Mouse (Mus musculus): Measurements from ENCODE around the gene Asb6. TPM values are rescaled to one million over a fixed set of nuclear protein-coding genes. Genes with fewer than 3 reads are reported as not detected.

Asb6 gene
- total and polyA plus RNA-seq, 3 experiments: 21.9 to 30.0 (median 23.7) TPM

GRCm38 (mm10) chr2:30775955-30776354 lies 54.2 kb downstream of the Asb6 start:
- H3K9me3 ChIP-seq (replicated peaks; ENCODE audit: low read length): no peaks in the 10 kb centered on the region
- peaks cover 14% of the 10 kb centered on the region for H3K27me3 ChIP-seq (replicated peaks)
- in situ Hi-C loops (cut with MboI; ENCODE audit: low pct_ligation_motif_present, low pct_unique_long_range_greater_than_20kb, low sequenced_read_pairs): no loop called here
- H3K4me3 ChIP-seq (replicated peaks in 1 of 3; ENCODE audit: low read depth in 2 of 3, low read length in 2 of 3, poor library complexity in 1 of 3): no peak overlapping the region
- no peak for DNase-seq (ENCODE audit: extremely low read depth)
- H3K4me2 ChIP-seq (ENCODE audit: insufficient read depth, low read depth, poor library complexity, severe bottlenecking): no peak overlapping the region
- H3K27ac ChIP-seq (ENCODE audit: insufficient read depth, low read depth): no peak overlapping the region
- TF ChIP-seq SMC3 (IDR thresholded peaks at IDR 0.05; ENCODE audit: low read depth, low read length): peak; percentile 4; the same call in 1 of the 2 replicates
- TF ChIP-seq RAD21 (IDR thresholded peaks at IDR 0.05; ENCODE audit: low read depth, low read length): peak; percentile 33
- TF ChIP-seq CTCF (conservative IDR thresholded peaks at IDR 0.05 in 1 of 2, IDR thresholded peaks at IDR 0.05 in 1 of 2; ENCODE audit: low read depth in 2 of 2, low read length in 2 of 2): peak; percentile 27 to 43; a peak in 3 of 4 replicates
- TF ChIP-seq MEF2A (IDR thresholded peaks at IDR 0.05; ENCODE audit: borderline replicate concordance, low read depth, low read length): no peak
- peaks cover 8 to 53% of the 10 kb centered on the region in 2 experiments; a peak in 3 of 4 replicates for H3K4me1 ChIP-seq (ENCODE audit: control insufficient read depth in 1 of 2, insufficient read depth in 2 of 2)
- no peaks in the 10 kb centered on the region for H3K36me3 ChIP-seq (replicated peaks in 1 of 2; ENCODE audit: control insufficient read depth in 1 of 2, insufficient read depth in 1 of 2, low read length in 1 of 2)
- dilution Hi-C loops (cut with MboI; ENCODE audit: extremely low pct_ligation_motif_present, extremely low pct_unique_long_range_greater_than_20kb, low sequenced_read_pairs): no loop called here
- no peaks in the 10 kb centered on the region for H3K79me2 ChIP-seq (replicated peaks; ENCODE audit: control insufficient read depth, extremely low read depth, insufficient read depth, poor library complexity, severe bottlenecking)
- H3K9ac ChIP-seq (ENCODE audit: insufficient read depth, low read depth): no peak overlapping the region

GRCm38 (mm10) chr2:30773313-30774005 lies 56.7 kb downstream of the Asb6 start:
- Histone ChIP-seq H3K27ac (ENCODE audit: insufficient read depth, low read depth) (no peak overlapping the region), H3K36me3 (replicated peaks in 1 of 2; ENCODE audit: control insufficient read depth in 1 of 2, insufficient read depth in 1 of 2, low read length in 1 of 2) (no peaks in the 10 kb centered on the region), H3K4me3 (replicated peaks in 1 of 3; ENCODE audit: low read depth in 2 of 3, low read length in 2 of 3, poor library complexity in 1 of 3) (no peak overlapping the region), H3K79me2 (replicated peaks; ENCODE audit: control insufficient read depth, extremely low read depth, insufficient read depth, poor library complexity, severe bottlenecking) (no peaks in the 10 kb centered on the region), H3K9me3 (replicated peaks; ENCODE audit: low read length) (no peaks in the 10 kb centered on the region), H3K9ac (ENCODE audit: insufficient read depth, low read depth) (no peak overlapping the region), H3K4me2 (ENCODE audit: insufficient read depth, low read depth, poor library complexity, severe bottlenecking) (no peak overlapping the region), H3K4me1 (ENCODE audit: control insufficient read depth in 1 of 2, insufficient read depth in 2 of 2) (peaks cover 14 to 62% of the 10 kb centered on the region in 2 experiments), H3K27me3 (replicated peaks) (peaks cover 14% of the 10 kb centered on the region)
- TF ChIP-seq MYC (IDR thresholded peaks at IDR 0.05; ENCODE audit: low read depth, low read length) (no peak), RCOR1 (conservative IDR thresholded peaks at IDR 0.05; ENCODE audit: low read depth, low read length) (no peak), TBP (conservative IDR thresholded peaks at IDR 0.05; ENCODE audit: low read depth, low read length) (no peak), USF2 (conservative IDR thresholded peaks at IDR 0.05; ENCODE audit: low read depth, low read length) (no peak), SIN3A (IDR thresholded peaks at IDR 0.05; ENCODE audit: low read length) (no peak), RAD21 (IDR thresholded peaks at IDR 0.05; ENCODE audit: low read depth, low read length) (no peak)
- in situ Hi-C loops (cut with MboI; ENCODE audit: low pct_ligation_motif_present, low pct_unique_long_range_greater_than_20kb, low sequenced_read_pairs): no loop called here
- dilution Hi-C loops (cut with MboI; ENCODE audit: extremely low pct_ligation_motif_present, extremely low pct_unique_long_range_greater_than_20kb, low sequenced_read_pairs): no loop called here
- DNase-seq (ENCODE audit: extremely low read depth): no peak

Other genes starting within 250 kb of the Asb6 start
- gene Cstad, start 235.3 kb downstream of the Asb6 start, total RNA-seq (2012; rRNA removed): 0.51 TPM in 1 of 2 replicates, not detected in the other
- gene Cstad, start 235.3 kb downstream of the Asb6 start, total RNA-seq (2014; rRNA removed): not detected in 2 replicates
- 0.29 TPM in 1 of 2 replicates, not detected in the other for gene Cstad, start 235.3 kb downstream of the Asb6 start, polyA plus RNA-seq (2012; ENCODE audit: insufficient read length, low read depth)
- not detected in 2 replicates for gene 1700001O22Rik, start 26.7 kb downstream of the Asb6 start, total RNA-seq (2012; rRNA removed)
- not detected in 2 replicates for gene 1700001O22Rik, start 26.7 kb downstream of the Asb6 start, total RNA-seq (2014; rRNA removed)
- not detected in 2 replicates for gene 1700001O22Rik, start 26.7 kb downstream of the Asb6 start, polyA plus RNA-seq (2012; ENCODE audit: insufficient read length, low read depth)
- gene Ntmt1, start 22.5 kb downstream of the Asb6 start, total RNA-seq (2012; rRNA removed): 66.1 and 71.4 TPM in 2 replicates
- gene Ntmt1, start 22.5 kb downstream of the Asb6 start, total RNA-seq (2014; rRNA removed): 50.4 and 51.4 TPM in 2 replicates
- 43.3 and 47.9 TPM in 2 replicates for gene Ntmt1, start 22.5 kb downstream of the Asb6 start, polyA plus RNA-seq (2012; ENCODE audit: insufficient read length, low read depth)
- gene Prrx2, start 4.6 kb upstream of the Asb6 start, total RNA-seq (2012; rRNA removed): not detected in 2 replicates
- gene Prrx2, start 4.6 kb upstream of the Asb6 start, total RNA-seq (2014; rRNA removed): not detected in 2 replicates
- gene Prrx2, start 4.6 kb upstream of the Asb6 start, polyA plus RNA-seq (2012; ENCODE audit: insufficient read length, low read depth): not detected in 2 replicates
- 0.04 and 0.38 TPM in 2 replicates for gene Ptges, start 99.5 kb upstream of the Asb6 start, total RNA-seq (2012; rRNA removed)
- not detected in 2 replicates for gene Ptges, start 99.5 kb upstream of the Asb6 start, total RNA-seq (2014; rRNA removed)
- gene Ptges, start 99.5 kb upstream of the Asb6 start, polyA plus RNA-seq (2012; ENCODE audit: insufficient read length, low read depth): 0.09 TPM in 1 of 2 replicates, not detected in the other
- 25.3 and 31.8 TPM in 2 replicates for gene Tor1b, start 122.6 kb upstream of the Asb6 start, total RNA-seq (2012; rRNA removed)
- gene Tor1b, start 122.6 kb upstream of the Asb6 start, total RNA-seq (2014; rRNA removed): 30.1 and 31.1 TPM in 2 replicates
- gene Tor1b, start 122.6 kb upstream of the Asb6 start, polyA plus RNA-seq (2012; ENCODE audit: insufficient read length, low read depth): 19.5 and 23.1 TPM in 2 replicates
- 44.9 and 49.5 TPM in 2 replicates for gene Tor1a, start 137.6 kb upstream of the Asb6 start, total RNA-seq (2012; rRNA removed)
- 58.2 and 69.6 TPM in 2 replicates for gene Tor1a, start 137.6 kb upstream of the Asb6 start, total RNA-seq (2014; rRNA removed)
- 35.0 and 45.6 TPM in 2 replicates for gene Tor1a, start 137.6 kb upstream of the Asb6 start, polyA plus RNA-seq (2012; ENCODE audit: insufficient read length, low read depth)
- gene BC005624, start 151.9 kb upstream of the Asb6 start, total RNA-seq (2012; rRNA removed): 43.2 and 49.0 TPM in 2 replicates
- 40.5 and 43.4 TPM in 2 replicates for gene BC005624, start 151.9 kb upstream of the Asb6 start, total RNA-seq (2014; rRNA removed)
- gene BC005624, start 151.9 kb upstream of the Asb6 start, polyA plus RNA-seq (2012; ENCODE audit: insufficient read length, low read depth): 68.1 and 94.0 TPM in 2 replicates
- 10.1 and 13.8 TPM in 2 replicates for gene Usp20, start 151.9 kb upstream of the Asb6 start, total RNA-seq (2012; rRNA removed)
- 2.5 and 3.4 TPM in 2 replicates for gene Usp20, start 151.9 kb upstream of the Asb6 start, total RNA-seq (2014; rRNA removed)
- 11.0 and 12.0 TPM in 2 replicates for gene Usp20, start 151.9 kb upstream of the Asb6 start, polyA plus RNA-seq (2012; ENCODE audit: insufficient read length, low read depth)